Mouse (Mus musculus) G1E (cell line): Measurements from ENCODE around the gene Ercc6l2.

ENCODE experiments used
- CTCF ChIP-seq: IDR thresholded peaks from 2 replicates; pipeline ENCODE4 v1.5.1; 2012; ENCODE audit warnings: low read depth, low read length, inconsistent platforms, mixed read lengths
- GATA1 ChIP-seq: IDR thresholded peaks from 2 replicates; pipeline ENCODE4 v1.6.1; 2012; ENCODE audit warnings: borderline replicate concordance, low read length, inconsistent platforms, mixed read lengths
- GATA2 ChIP-seq: IDR thresholded peaks from 2 replicates; pipeline ENCODE4 v1.6.1; 2012; ENCODE audit warnings: low read depth, low read length, inconsistent platforms, borderline replicate concordance
- POLR2AphosphoS5 ChIP-seq: IDR thresholded peaks from 2 replicates; pipeline ENCODE4 v1.6.1; 2012; ENCODE audit warnings: low read depth, low read length, inconsistent platforms; ENCODE audit not compliant: insufficient replicate concordance
- TAL1 ChIP-seq: conservative IDR thresholded peaks from 2 replicates; pipeline ENCODE4 v1.6.1; 2012; ENCODE audit warnings: low read depth, low read length, inconsistent platforms, mixed read lengths

- no peak for TF ChIP-seq GATA2
- TF ChIP-seq CTCF, result no peak
- no peak for TF ChIP-seq GATA1
- TF ChIP-seq TAL1, result no peak
- no peak for TF ChIP-seq POLR2AphosphoS5
Observed at GRCm38 (mm10) chr13:63901714-63902597, 86.9 kb downstream of the Ercc6l2 start.
